Mouse (Mus musculus) ovary, postnatal 36 days (tissue): ENCODE measurements around the gene Gm10964.

Experiments
- DNase-seq: peaks from one replicate; pipeline ENCODE4 v3.0.0; 2022; ENCODE audit warnings: low spot score, mixed read lengths

The Gm10964 gene

GRCm38 (mm10) chr3:103739329-103739728 is at the start of gene Gm10964:
Gene Gm10964, plus strand, starts transcription at chr3:103739366.
- DNase-seq, result no peak

GRCm38 (mm10) chr3:103690506-103690905 is 48.7 kb upstream of the Gm10964 start:
- DNase-seq, result no peak

- no peak for DNase-seq
Observed at GRCm38 (mm10) chr3:103695556-103695955, 43.6 kb upstream of the Gm10964 start.

- no peak for DNase-seq
Observed at GRCm38 (mm10) chr3:103696388-103696925, 42.7 kb upstream of the Gm10964 start.

- no peak for DNase-seq
Observed at GRCm38 (mm10) chr3:103704661-103705060, 34.5 kb upstream of the Gm10964 start.

GRCm38 (mm10) chr3:103705426-103705825 is 33.7 kb upstream of the Gm10964 start:
- no peak for DNase-seq

- no peak for DNase-seq
Observed at GRCm38 (mm10) chr3:103709470-103710040, 29.6 kb upstream of the Gm10964 start.

- DNase-seq, result no peak
Observed at GRCm38 (mm10) chr3:103712196-103712595, 27.0 kb upstream of the Gm10964 start.

- DNase-seq, result no peak
Observed at GRCm38 (mm10) chr3:103714236-103714875, 24.8 kb upstream of the Gm10964 start.

- no peak for DNase-seq
Observed at GRCm38 (mm10) chr3:103714942-103715341, 24.2 kb upstream of the Gm10964 start.

- peak; percentile 22 for DNase-seq
Observed at GRCm38 (mm10) chr3:103715762-103716693, 23.1 kb upstream of the Gm10964 start.

GRCm38 (mm10) chr3:103716774-103717760 is 22.1 kb upstream of the Gm10964 start:
- no peak for DNase-seq

- no peak for DNase-seq
Observed at GRCm38 (mm10) chr3:103718728-103719127, 20.4 kb upstream of the Gm10964 start.

- DNase-seq, result no peak
Observed at GRCm38 (mm10) chr3:103724137-103724536, 15.0 kb upstream of the Gm10964 start.

- no peak for DNase-seq
Observed at GRCm38 (mm10) chr3:103726642-103727041, 12.5 kb upstream of the Gm10964 start.

- DNase-seq, result no peak
Observed at GRCm38 (mm10) chr3:103727813-103728326, 11.3 kb upstream of the Gm10964 start.

GRCm38 (mm10) chr3:103729850-103730249 is 9.3 kb upstream of the Gm10964 start:
- DNase-seq, result no peak

- no peak for DNase-seq
Observed at GRCm38 (mm10) chr3:103732116-103732515, 7.0 kb upstream of the Gm10964 start.

GRCm38 (mm10) chr3:103733176-103733575 is 6.0 kb upstream of the Gm10964 start:
- DNase-seq, result no peak

- DNase-seq, result no peak
Observed at GRCm38 (mm10) chr3:103733799-103734695, 5.1 kb upstream of the Gm10964 start.
